Mouse (Mus musculus) brain, embryonic 14.5 days (tissue): Measurements from ENCODE around the gene Malrd1. TPM values are rescaled to one million over a fixed set of nuclear protein-coding genes. Genes with fewer than 3 reads are reported as not detected.

ENCODE experiments used
- DNase-seq: peaks from one replicate; pipeline ENCODE4 v3.0.0-alpha.2; 2011; ENCODE audit warnings: low read depth
- CTCF ChIP-seq: fragments of 200-500 bp; IDR thresholded peaks from 2 replicates; pipeline ENCODE4 v1.5.1; 2012; ENCODE audit warnings: inconsistent platforms, mild to moderate bottlenecking, moderate library complexity, borderline replicate concordance; ENCODE audit not compliant: insufficient read depth, insufficient read length; ENCODE audit errors: extremely low read depth
- POLR2A ChIP-seq: fragments of 200-500 bp; IDR thresholded peaks from 2 replicates; pipeline ENCODE4 v1.6.1; 2012; ENCODE audit warnings: mild to moderate bottlenecking, inconsistent platforms, borderline replicate concordance; ENCODE audit not compliant: poor library complexity, insufficient read depth, insufficient read length, severe bottlenecking; ENCODE audit errors: extremely low read depth
- polyA plus RNA-seq: library from polyadenylated mRNA; depleted of rRNA; stranded (reverse); fragments of >200 nt; gene quantifications from 2 replicates; pipeline ENCODE4 v1.2.3, GENCODE M21; 2012; rRNA removed

The Malrd1 gene
- polyA plus RNA-seq, result 0.04 and 0.06 TPM in 2 replicates

DNA sequence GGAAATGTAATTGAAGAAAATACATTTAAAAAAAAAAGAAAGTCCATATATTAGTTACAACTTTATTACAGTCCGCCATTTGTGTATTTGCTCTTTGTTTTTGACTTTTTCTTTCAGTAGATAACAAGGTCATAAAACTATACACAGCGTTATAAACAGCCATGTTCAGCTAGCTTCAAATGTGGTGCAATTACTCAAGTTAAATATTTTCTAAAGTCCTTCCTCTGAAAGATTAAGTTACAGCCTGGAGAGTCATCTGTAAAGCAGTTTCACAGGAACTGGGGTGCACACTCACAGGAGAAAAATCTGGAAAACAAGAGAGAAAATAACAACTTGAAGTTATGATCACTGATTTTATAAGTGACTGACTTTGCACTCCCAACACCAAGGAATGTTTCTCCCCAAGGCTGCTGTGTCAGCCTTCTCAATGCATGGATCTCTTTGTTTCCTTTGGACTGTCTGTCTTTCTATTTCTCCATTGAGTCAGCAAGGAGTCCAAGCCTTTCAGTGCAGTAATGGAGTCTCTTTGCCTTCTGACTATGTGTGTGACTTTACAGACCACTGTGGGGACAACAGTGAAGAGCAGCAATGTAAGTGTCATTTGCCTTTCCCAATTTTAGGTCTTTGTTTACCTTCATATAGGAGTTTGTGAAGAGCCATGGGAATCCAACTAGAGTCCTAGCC, at the start of gene Malrd1:
Malrd1 (plus strand) TSS at position 239 of the 684 bp plus-strand sequence.
- TF ChIP-seq POLR2A, result no peak
- no peak for TF ChIP-seq CTCF
- DNase-seq, result no peak

DNA sequence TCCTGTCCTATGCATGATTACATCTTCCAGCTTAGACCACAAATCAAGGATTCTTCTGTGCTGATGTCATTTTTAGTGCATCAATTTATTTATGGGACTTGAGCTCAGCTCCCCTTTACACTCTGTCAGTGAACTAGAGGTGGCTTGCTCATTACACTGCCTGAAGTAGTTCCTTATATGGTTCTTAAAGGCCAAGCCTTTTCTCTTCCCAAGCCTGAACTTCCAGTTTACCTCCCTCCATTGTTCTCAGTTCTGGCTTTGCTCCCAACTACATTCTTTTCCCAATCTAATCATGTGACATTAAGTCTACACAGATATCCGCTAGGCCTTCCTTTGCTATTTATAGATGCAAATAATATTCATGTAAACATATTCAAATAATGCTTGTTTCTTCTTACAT, 12.4 kb downstream of the Malrd1 start:
- TF ChIP-seq POLR2A (no peak), CTCF (no peak)
- peak; percentile 1 for DNase-seq

DNA sequence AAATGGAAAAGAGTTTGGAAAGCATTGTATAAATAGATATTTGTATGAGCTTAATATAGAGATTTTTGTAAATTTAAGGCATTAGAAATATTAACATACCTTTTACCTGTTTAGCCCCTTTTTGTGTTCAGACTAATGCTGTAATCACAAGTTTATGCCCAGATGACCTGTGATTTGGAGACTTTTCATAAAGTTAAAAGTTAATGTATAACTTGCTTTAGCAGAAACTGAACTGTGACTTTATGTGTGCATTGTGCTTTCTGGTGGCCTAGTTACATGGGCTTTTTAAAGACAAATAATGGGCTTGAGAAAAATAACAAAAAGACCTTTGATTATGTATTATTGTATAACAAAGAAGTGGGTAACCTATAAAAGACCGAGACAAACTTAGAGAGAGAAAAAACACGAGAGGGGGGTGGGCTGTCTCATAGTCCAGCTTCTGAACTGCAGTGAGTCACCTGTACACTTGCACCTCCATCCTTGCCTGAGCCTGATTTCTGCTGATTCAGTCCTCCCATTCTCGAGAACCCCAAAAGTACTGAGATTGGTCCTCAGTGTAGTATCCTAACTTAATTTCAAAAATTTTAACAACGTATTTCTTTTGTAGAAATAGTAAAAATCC, 87.2 kb downstream of the Malrd1 start:
- no peak for DNase-seq
- no peak for TF ChIP-seq POLR2A
- no peak for TF ChIP-seq CTCF

DNA sequence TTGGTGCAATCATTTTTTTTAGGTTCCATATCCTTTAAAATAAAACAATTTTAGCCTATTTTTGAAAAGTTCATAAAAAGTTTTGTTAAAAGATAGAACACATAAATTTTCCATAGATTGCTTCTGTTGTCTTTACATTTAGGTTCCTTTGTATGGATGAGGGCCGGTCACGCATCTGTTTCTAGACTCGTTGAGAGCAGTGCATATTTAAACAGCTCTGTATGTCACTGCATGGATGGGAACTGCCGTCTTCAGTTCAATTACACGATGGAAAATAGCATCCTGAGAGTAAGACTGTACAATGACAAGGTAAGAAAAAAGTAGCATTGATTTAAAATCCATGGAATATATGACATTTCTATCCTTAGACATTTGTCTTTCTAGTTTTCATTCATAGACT, 87.7 kb downstream of the Malrd1 start:
- no peak for DNase-seq
- no peak for TF ChIP-seq CTCF
- TF ChIP-seq POLR2A, result no peak

DNA sequence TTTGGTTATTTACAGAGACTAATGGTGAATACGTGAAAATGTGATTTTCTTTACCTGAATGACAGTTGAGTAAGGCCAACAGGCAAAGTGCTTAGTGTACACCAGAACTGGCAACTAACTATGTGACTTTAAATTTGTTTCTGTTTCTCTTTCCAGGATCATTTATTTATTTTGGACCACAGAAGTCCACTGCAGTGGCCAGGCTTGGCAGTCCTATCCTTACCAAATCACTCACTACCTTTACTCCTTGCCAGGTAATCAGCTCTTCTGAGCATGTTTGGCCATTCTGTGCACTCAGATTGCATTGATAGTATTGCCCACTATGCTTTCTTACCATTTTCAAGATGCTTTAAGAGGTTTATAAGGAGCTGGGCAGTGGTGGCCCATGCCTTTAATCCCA, 109.5 kb downstream of the Malrd1 start:
- TF ChIP-seq POLR2A (no peak), CTCF (no peak)
- DNase-seq, result no peak

DNA sequence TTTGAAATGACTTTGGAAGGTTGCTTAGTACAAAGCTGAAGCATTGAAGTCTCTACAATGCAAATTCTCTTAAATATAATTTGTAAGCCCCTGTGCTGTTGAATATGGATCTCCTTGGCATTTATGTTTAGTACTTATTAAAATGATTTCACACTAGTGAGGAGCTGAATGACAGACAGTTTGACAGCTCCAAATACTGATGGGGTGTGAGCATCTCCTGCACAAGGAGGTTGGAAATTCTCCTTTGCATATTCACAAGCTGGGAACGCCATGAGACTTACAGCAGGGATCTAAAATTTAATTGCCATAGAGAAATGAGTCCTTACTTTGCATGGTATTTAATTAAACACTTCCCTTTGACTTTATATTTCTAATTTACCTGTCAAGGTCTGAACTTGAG, 117.6 kb downstream of the Malrd1 start:
- DNase-seq, result peak; percentile 54
- TF ChIP-seq CTCF (no peak), POLR2A (no peak)

DNA sequence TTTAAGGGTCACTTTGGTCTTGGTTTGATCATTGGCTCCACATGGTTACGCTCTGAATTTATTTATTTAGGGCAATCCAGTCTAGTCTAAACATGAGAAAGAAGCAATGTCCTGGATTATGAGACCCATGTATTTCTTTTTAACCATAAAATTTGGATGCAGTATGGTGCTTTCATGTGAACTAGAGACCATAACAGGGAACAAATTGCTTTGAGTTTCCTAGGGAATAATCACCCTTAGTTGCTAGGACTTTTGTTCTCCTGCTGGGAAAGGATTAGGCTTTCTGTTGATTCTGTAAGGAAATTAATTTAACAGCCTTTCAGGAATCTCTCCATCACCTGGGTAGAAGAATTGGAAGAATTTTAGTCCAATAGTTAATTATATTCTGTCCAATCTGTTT, 130.1 kb downstream of the Malrd1 start:
- no peak for TF ChIP-seq CTCF
- TF ChIP-seq POLR2A, result no peak
- DNase-seq, result peak; percentile 60

DNA sequence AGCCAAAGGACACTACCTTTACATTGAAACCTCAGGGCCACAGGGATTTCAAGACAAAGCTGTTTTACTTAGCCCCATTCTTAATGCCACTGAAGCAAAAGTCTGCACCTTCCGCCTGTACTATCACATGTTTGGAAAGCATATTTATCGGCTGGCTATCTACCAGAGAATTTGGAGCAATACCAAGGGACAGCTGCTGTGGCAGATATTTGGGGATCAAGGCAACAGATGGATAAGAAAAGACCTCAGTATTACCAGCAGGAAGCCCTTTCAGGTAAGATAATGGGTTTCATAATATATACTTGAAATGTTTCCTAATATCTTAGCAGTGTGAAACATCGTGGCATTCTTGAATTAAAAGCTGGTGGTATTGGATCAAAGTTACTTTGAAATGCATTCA, 176.7 kb downstream of the Malrd1 start:
- DNase-seq, result peak; percentile 37
- TF ChIP-seq POLR2A, result no peak
- no peak for TF ChIP-seq CTCF

DNA sequence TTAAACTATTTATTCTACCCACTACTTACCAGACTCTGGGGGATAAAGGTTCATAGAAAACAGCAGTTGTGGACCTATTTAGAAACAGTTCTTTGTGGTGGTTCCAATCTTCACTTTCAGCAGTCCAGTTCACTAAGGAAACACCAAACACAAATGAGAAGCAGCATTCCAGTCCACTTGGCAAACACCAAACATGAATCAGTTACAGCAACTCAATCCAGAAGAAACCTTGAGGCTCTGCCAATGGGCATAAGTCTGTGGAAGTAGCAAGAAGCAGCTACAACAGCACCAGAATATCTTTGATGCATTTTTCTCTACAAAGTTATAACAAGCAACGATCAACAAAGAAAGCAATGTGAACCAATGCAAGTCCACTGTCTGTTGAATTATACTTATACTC, 214.7 kb downstream of the Malrd1 start:
- no peak for TF ChIP-seq CTCF
- no peak for TF ChIP-seq POLR2A
- peak; percentile 69 for DNase-seq

DNA sequence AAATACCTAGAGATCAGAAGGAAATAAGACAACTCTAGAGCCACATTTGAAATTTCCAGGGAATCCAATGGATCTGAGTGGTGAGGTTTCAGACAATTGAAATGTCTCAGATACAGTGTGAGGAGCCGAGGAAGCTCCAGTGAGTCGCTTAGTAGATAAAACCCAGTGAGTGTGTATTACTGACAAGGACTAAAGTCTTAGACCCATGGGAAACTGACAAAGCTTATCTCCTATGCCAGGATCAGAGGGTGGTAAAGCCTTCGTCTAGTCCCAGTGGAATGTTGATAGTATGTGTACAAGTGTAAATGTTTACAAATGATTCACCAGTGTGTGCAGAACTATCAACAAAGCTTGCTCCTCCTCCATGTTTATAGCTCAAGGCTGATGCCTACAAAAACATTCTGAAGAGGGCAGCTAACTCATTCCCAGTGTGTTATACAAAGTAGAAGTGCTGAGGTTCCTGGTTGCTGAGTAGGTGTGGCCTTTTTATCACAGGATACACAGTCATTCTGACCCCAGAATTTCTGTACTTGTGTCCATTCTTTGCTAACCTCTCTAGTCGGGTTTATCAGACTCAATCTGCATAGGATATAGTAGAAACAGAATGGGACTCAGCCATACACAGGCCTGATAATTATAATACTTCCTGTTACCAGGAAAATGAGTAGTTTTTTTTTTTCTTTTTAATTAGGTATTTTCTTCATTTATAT, 218.9 kb downstream of the Malrd1 start:
- DNase-seq, result no peak
- TF ChIP-seq CTCF (no peak), POLR2A (no peak)

DNA sequence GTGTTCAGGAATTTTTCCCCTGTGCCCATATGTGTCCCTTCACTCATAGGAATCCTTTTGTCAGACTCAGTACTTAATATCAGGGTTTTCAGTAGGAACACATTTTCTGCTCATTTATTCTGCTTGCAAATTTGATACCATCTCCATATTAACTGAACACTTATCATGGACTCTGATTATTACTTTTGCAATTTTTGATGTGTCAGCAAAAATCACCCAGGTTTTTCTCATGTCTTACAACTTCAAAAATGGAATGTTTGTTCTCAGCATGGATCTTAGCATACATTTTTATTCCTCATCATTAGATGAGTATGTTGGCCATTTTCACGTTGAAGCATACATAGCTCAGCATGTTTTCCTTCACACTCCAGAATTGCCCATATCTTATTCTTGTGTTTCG, 258.5 kb downstream of the Malrd1 start:
- DNase-seq, result no peak

More for the DNA sequence above, 258.5 kb downstream of the Malrd1 start:
- TF ChIP-seq POLR2A (no peak), CTCF (no peak)
